Mouse (Mus musculus) heart, embryonic 15.5 days (tissue): ENCODE results near the gene Slc20a1. TPM values are rescaled to one million over a fixed set of nuclear protein-coding genes. Genes with fewer than 3 reads are reported as not detected.

Experiments used
- ATAC-seq: fragments of 200-750 bp; cut with Nextera tagmentation; replicated peaks from 2 replicates; pipeline ENCODE4 v1.8.0; 2017; ENCODE audit warnings: low read depth, moderate TSS enrichment; ENCODE audit not compliant: insufficient number of reproducible peaks, insufficient read depth, low FRiP score
- H3K27ac ChIP-seq: fragments of 300-500 bp; sonication (generic); 2 replicates; pipeline ENCODE4 v1.5.1; 2015; ENCODE audit warnings: mild to moderate bottlenecking, inconsistent platforms
- H3K27me3 ChIP-seq: fragments of 300-500 bp; sonication (generic); 2 replicates; pipeline ENCODE4 v1.6.1; 2015; ENCODE audit warnings: inconsistent platforms
- H3K36me3 ChIP-seq: fragments of 300-500 bp; sonication (generic); 2 replicates; pipeline ENCODE4 v1.6.1; 2015; ENCODE audit warnings: mild to moderate bottlenecking, inconsistent platforms
- H3K4me1 ChIP-seq: fragments of 300-500 bp; sonication (generic); replicated peaks from 2 replicates; pipeline ENCODE4 v1.6.1; 2015; ENCODE audit warnings: inconsistent platforms
- H3K4me2 ChIP-seq: fragments of 300-500 bp; sonication (generic); 2 replicates; pipeline ENCODE4 v1.6.1; 2015; ENCODE audit warnings: inconsistent platforms, mild to moderate bottlenecking, moderate library complexity
- H3K4me3 ChIP-seq: fragments of 300-500 bp; sonication (generic); 2 replicates; pipeline ENCODE4 v1.5.1; 2015; ENCODE audit warnings: mild to moderate bottlenecking, inconsistent platforms
- H3K9ac ChIP-seq: fragments of 300-500 bp; sonication (generic); 2 replicates; pipeline ENCODE4 v1.6.1; 2015; ENCODE audit warnings: mild to moderate bottlenecking, inconsistent platforms
- H3K9me3 ChIP-seq: fragments of 300-500 bp; sonication (generic); replicated peaks from 2 replicates; pipeline ENCODE4 v1.6.1; 2016; ENCODE audit warnings: inconsistent platforms
- WGBS: fragments of 180-500 bp; shearing (Covaris S2); methylation state at CpG from one replicate; pipeline ENCODE4 v1.1.7; 2015; ENCODE audit warnings: mixed read lengths; 5-methylcytosine and 5-hydroxymethylcytosine counted together
- polyA plus RNA-seq: library from polyadenylated mRNA; unstranded; fragments of >200 nt; fragmentation: Nextera tagmentation; extraction: Ambion mirVana; gene quantifications from 2 replicates; pipeline ENCODE4 v1.2.1, GENCODE M21; 2015

Gene Slc20a1
- polyA plus RNA-seq, 1 experiment from 2014 or later = 16.3 TPM

GRCm38 (mm10) chr2:129228571-129228970, 30.0 kb downstream of the Slc20a1 start:
- WGBS = 81% methylated on average over 4 of the region's 4 CpGs
- Histone ChIP-seq H3K9ac (no peak overlapping the region), H3K4me3 (no peak overlapping the region), H3K4me1 (no peaks in the 10 kb centered on the region), H3K27me3 (no peaks in the 10 kb centered on the region), H3K4me2 (no peak overlapping the region), H3K9me3 (no peaks in the 10 kb centered on the region), H3K36me3 (no peaks in the 10 kb centered on the region), H3K27ac (no peak overlapping the region)
- no peak for ATAC-seq

DNA sequence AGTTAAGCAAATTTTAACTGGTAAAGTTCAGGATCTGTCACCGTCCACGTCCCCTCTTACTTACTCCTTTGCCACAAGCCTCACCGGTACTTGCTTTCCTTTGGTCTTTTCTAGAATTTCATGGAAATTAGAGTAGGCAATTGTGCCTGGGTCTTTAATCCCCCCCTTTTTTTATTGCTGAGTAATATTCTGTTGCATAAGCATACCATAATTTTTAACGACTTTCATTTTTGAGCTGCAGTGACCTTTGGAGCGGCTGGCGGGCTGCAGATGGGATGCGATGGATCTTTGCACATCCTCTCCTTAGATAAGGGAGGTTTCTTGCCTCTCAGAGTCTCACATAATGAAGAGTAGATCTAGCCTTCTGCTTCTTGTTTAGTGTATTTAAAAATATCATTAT, 30.8 kb downstream of the Slc20a1 start:
- Histone ChIP-seq H3K4me2 (no peak overlapping the region), H3K36me3 (no peaks in the 10 kb centered on the region), H3K9me3 (no peaks in the 10 kb centered on the region), H3K9ac (no peak overlapping the region), H3K4me1 (0 out of 2 replicates have a peak, but pooled peaks cover 3% of the 10 kb centered on the region), H3K27me3 (no peaks in the 10 kb centered on the region), H3K4me3 (no peak overlapping the region), H3K27ac (no peak overlapping the region)
- 86% methylated on average over 7 of the region's 7 CpGs for WGBS
- ATAC-seq = no peak

DNA sequence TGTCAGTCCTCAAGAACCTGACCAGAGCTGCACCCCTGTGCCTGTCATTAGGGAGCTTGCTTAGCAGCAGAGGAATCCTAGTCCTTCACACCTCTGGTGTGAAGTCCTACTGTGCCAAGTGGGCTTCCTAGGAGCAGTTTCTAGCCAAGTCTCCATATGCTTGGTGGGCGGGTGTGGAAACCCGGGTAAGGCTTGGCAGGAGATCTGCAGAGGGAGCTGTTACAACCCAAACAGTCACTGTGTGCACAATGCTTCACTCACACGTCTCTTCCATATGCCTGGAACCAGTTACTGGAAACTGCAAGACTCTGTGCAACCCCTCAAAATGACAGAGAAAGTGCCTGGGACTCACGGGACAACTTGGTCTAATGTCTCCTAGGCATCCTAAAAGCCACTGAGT, 33.5 kb downstream of the Slc20a1 start:
- Histone ChIP-seq H3K27ac (no peak overlapping the region), H3K27me3 (no peaks in the 10 kb centered on the region), H3K4me2 (no peak overlapping the region), H3K9me3 (no peaks in the 10 kb centered on the region), H3K4me1 (0 out of 2 replicates have a peak, but pooled peaks cover 3% of the 10 kb centered on the region), H3K36me3 (no peaks in the 10 kb centered on the region), H3K4me3 (no peak overlapping the region), H3K9ac (no peak overlapping the region)
- no peak for ATAC-seq
- WGBS = 46% methylated on average over 4 of the region's 4 CpGs

DNA sequence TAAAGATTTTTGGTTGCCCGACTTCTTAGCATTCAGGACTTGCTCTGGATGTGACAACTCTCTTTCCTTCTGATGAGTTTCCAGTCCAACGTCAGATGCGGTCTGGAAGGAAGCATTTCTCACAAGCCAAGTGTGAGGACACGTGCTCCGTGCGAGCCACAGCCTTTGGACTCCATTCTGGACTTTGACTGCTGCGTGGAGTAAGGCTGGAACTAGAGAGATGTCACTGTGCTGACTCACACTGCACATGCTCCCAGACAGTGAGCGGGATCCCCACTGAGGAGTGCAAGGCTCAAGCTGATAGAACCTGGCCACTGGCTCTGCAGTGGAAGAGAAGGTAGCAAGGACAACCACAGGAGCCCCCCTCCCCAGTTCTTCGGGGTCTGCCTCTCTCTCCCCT, 33.9 kb downstream of the Slc20a1 start:
- WGBS = 73% methylated on average over 9 of the region's 9 CpGs
- ATAC-seq = no peak
- no peak overlapping the region for H3K9ac ChIP-seq
- no peaks in the 10 kb centered on the region for H3K27me3 ChIP-seq
- no peaks in the 10 kb centered on the region for H3K36me3 ChIP-seq
- H3K27ac ChIP-seq = no peak overlapping the region
- 0 out of 2 replicates have a peak, but pooled peaks cover 3% of the 10 kb centered on the region for H3K4me1 ChIP-seq
- H3K9me3 ChIP-seq = no peaks in the 10 kb centered on the region
- no peak overlapping the region for H3K4me3 ChIP-seq
- no peak overlapping the region for H3K4me2 ChIP-seq

GRCm38 (mm10) chr2:129233218-129233617, 34.7 kb downstream of the Slc20a1 start:
- Histone ChIP-seq H3K4me3 (no peak overlapping the region), H3K27me3 (no peaks in the 10 kb centered on the region), H3K9me3 (no peaks in the 10 kb centered on the region)

DNA sequence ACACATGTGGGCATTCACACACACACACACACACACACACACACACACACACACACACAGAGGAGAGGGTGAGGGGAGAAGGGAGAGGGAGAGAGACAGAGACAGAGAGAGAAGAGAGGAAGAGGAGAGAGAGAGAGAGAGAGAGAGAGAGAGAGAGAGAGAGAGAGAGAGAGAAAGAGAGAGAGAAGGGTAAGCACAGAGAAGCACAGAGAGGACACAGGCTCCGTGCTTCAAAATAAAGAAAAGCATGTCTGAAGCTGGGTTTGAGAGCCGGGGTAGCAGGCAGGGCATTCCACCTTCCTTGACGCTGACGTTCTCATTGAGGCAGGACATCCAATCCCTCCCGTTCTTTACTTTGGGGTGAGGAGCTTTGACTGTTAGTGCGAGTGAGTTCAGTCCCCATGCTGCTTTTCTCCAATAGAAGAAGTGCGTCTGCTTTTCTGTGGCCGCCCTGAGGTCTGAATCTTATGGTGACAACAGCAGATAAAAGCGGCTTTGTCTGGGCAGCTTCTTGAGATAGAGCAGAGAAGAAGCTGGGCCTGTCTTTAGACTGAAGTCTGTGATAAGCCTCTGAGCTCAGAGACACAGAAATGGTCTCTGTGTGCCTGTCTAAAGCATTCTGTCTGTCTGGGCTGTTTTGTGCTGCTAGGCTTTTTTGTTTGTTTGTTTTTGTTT, 35.4 kb downstream of the Slc20a1 start:
- H3K9ac ChIP-seq = no peak overlapping the region
- ATAC-seq = no peak

More at GRCm38 (mm10) chr2:129233218-129233617, 34.7 kb downstream of the Slc20a1 start:
- Histone ChIP-seq H3K4me1 (0 out of 2 replicates have a peak, but pooled peaks cover 3% of the 10 kb centered on the region), H3K4me2 (no peak overlapping the region), H3K36me3 (no peaks in the 10 kb centered on the region), H3K9ac (no peak overlapping the region), H3K27ac (no peak overlapping the region)
- no peak for ATAC-seq
- WGBS = 91% methylated on average over 1 of the region's 1 CpGs

DNA sequence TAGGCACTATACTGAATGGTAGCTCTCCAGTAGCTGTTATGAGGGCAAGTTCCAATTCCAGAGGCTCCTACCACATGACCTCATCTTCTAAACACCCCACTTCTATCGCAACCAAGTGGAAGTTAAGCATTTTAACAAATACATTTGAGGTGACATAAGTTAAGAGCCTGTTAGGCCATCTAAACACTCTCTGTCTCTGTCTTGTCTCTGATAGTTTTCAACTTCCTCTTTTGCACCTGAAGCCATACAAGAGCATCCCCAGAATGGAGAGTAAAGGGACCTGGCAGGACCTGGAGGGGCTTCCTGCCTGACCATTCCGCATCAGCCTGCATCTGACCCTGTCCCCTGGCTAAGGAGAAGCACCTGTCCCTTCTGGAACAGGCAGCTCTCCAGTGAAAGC, 36.2 kb downstream of the Slc20a1 start:
- 64% methylated on average over 2 of the region's 2 CpGs for WGBS
- Histone ChIP-seq H3K9ac (no peak overlapping the region), H3K9me3 (no peaks in the 10 kb centered on the region), H3K4me2 (no peak overlapping the region), H3K36me3 (no peaks in the 10 kb centered on the region), H3K27me3 (no peaks in the 10 kb centered on the region), H3K4me1 (0 out of 2 replicates have a peak, but pooled peaks cover 3% of the 10 kb centered on the region), H3K27ac (no peak overlapping the region), H3K4me3 (no peak overlapping the region)
- no peak for ATAC-seq

More for the DNA sequence above, 35.4 kb downstream of the Slc20a1 start:
- no peak overlapping the region for H3K4me3 ChIP-seq
- no peaks in the 10 kb centered on the region for H3K27me3 ChIP-seq
- 0 out of 2 replicates have a peak, but pooled peaks cover 3% of the 10 kb centered on the region for H3K4me1 ChIP-seq
- H3K36me3 ChIP-seq = no peaks in the 10 kb centered on the region
- no peak overlapping the region for H3K27ac ChIP-seq
- H3K4me2 ChIP-seq = no peak overlapping the region
- no peaks in the 10 kb centered on the region for H3K9me3 ChIP-seq
- WGBS = 24% methylated on average over 9 of the region's 9 CpGs

DNA sequence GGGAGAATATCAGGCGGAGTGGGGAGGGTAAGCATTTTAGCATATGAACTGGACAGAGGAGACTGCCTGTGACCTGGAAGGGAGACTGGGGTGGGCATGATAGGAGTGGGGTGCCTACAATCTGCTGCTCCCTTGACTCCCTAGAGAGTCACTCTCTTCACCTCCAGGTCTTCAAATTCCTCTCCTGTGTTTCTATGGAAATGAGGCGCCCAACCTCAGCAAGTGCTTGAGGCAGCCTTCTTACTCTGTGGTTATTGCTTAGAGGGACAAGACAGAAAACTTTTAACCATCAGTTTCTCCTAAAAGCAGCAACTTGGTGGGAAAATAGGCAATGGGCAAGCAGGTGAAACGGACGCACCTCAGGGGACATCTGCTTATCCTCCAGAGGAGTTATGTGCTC, 38.0 kb downstream of the Slc20a1 start:
- ATAC-seq = no peak
- no peak overlapping the region for H3K4me2 ChIP-seq
- no peaks in the 10 kb centered on the region for H3K9me3 ChIP-seq
- H3K4me3 ChIP-seq = no peak overlapping the region
- no peaks in the 10 kb centered on the region for H3K36me3 ChIP-seq
- H3K4me1 ChIP-seq = 0 out of 2 replicates have a peak, but pooled peaks cover 3% of the 10 kb centered on the region
- no peak overlapping the region for H3K27ac ChIP-seq
- no peak overlapping the region for H3K9ac ChIP-seq
- 79% methylated on average over 4 of the region's 4 CpGs for WGBS
- H3K27me3 ChIP-seq = no peaks in the 10 kb centered on the region

DNA sequence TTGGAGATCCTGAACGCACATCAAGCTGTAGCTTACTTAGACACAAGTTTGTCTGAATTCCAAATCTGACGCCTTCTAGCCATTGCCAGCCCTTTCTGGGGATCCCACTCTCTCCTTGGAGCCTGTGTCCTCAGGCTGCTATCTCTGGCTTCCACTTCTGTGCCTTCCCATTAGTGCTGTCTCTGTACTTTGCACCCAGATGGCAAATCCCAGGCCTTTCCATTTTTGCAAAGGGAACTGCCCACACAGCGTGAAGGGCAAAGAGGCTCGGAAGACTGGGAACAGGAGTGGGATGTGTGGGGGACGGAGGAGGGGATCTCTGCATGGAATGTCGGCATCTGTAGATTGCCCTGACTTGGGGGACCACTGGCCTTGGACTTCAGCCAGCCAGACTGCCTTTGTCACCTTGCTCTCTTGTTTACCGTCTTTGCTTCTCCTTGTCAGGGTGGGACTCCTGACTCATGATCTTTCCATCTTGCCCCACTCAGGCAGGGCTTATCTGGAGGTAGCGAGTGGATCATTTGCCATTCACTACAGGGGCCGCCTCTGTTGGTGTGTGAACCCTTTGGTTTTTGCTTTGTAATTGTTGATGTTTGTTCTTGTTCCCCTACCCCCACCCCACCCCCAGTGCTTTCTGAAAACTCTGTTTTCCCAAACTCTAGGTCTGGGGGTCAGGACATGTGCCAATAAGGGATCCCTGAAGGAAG, 42.3 kb downstream of the Slc20a1 start:
- Histone ChIP-seq H3K27ac (no peak overlapping the region), H3K4me1 (peaks cover 21% of the 10 kb centered on the region), H3K4me2 (no peak overlapping the region), H3K27me3 (no peaks in the 10 kb centered on the region), H3K36me3 (no peaks in the 10 kb centered on the region), H3K9ac (no peak overlapping the region), H3K9me3 (no peaks in the 10 kb centered on the region), H3K4me3 (no peak overlapping the region)
- ATAC-seq = no peak
- WGBS = 56% methylated on average over 9 of the region's 9 CpGs

GRCm38 (mm10) chr2:129241845-129242833, 43.6 kb downstream of the Slc20a1 start:
- no peak overlapping the region for H3K4me2 ChIP-seq
- WGBS = 65% methylated on average over 7 of the region's 7 CpGs
- H3K4me1 ChIP-seq = peaks cover 22% of the 10 kb centered on the region

GRCm38 (mm10) chr2:129243005-129243404, 44.4 kb downstream of the Slc20a1 start:
- no peaks in the 10 kb centered on the region for H3K36me3 ChIP-seq
- no peak overlapping the region for H3K4me3 ChIP-seq
- no peak overlapping the region for H3K4me2 ChIP-seq
- H3K4me1 ChIP-seq = peaks cover 26% of the 10 kb centered on the region
- H3K9ac ChIP-seq = no peak overlapping the region
- ATAC-seq = no peak
- H3K27ac ChIP-seq = no peak overlapping the region
- no peaks in the 10 kb centered on the region for H3K9me3 ChIP-seq
- H3K27me3 ChIP-seq = no peaks in the 10 kb centered on the region
- WGBS = 70% methylated on average over 4 of the region's 4 CpGs

More at GRCm38 (mm10) chr2:129241845-129242833, 43.6 kb downstream of the Slc20a1 start:
- Histone ChIP-seq H3K9me3 (no peaks in the 10 kb centered on the region), H3K27me3 (no peaks in the 10 kb centered on the region), H3K9ac (no peak overlapping the region), H3K4me3 (no peak overlapping the region), H3K36me3 (no peaks in the 10 kb centered on the region), H3K27ac (no peak overlapping the region)
- ATAC-seq = no peak
